Mouse (Mus musculus) hindbrain, embryonic 16.5 days (tissue): ENCODE measurements at regions not wholly inside any gene's neighbourhood (a gene's known extent, or its start where the extent isn't known, plus 50 kb on each side); places are given as distances from the start of the nearest gene placed in this dataset.

Experiments used
- ATAC-seq: fragments of 200-750 bp; cut with Nextera tagmentation; 2 replicates; pipeline ENCODE4 v1.8.0; 2017; ENCODE audit warnings: moderate TSS enrichment, moderate library complexity
- H3K27ac ChIP-seq: fragments of 300-500 bp; sonication (generic); 2 replicates; pipeline ENCODE4 v1.5.1; 2014; ENCODE audit warnings: low read depth, mild to moderate bottlenecking, control low read depth, low read length, moderate library complexity
- H3K27me3 ChIP-seq: fragments of 300-500 bp; sonication (generic); replicated peaks from 2 replicates; pipeline ENCODE4 v1.6.1; 2014; ENCODE audit warnings: low read length; ENCODE audit not compliant: control insufficient read depth, insufficient read depth
- H3K36me3 ChIP-seq: fragments of 300-500 bp; sonication (generic); 2 replicates; pipeline ENCODE4 v1.6.1; 2014; ENCODE audit warnings: mild to moderate bottlenecking, low read length, moderate library complexity, mixed read lengths; ENCODE audit not compliant: control insufficient read depth, insufficient read depth
- H3K4me1 ChIP-seq: fragments of 300-500 bp; sonication (generic); 2 replicates; pipeline ENCODE4 v1.6.1; 2014; ENCODE audit warnings: low read depth, low read length; ENCODE audit not compliant: control insufficient read depth, insufficient read depth
- H3K4me2 ChIP-seq: fragments of 300-500 bp; sonication (generic); 2 replicates; pipeline ENCODE4 v1.6.1; 2014; ENCODE audit warnings: mild to moderate bottlenecking, low read length, control low read depth, moderate library complexity
- H3K4me3 ChIP-seq: fragments of 300-500 bp; sonication (generic); 2 replicates; pipeline ENCODE4 v1.5.1; 2014; ENCODE audit warnings: mild to moderate bottlenecking, low read length, control low read depth, moderate library complexity
- H3K9ac ChIP-seq: fragments of 300-500 bp; sonication (generic); 2 replicates; pipeline ENCODE4 v1.6.1; 2014; ENCODE audit warnings: low read depth, mild to moderate bottlenecking, control low read depth, low read length, moderate library complexity
- H3K9me3 ChIP-seq: fragments of 300-500 bp; sonication (generic); 2 replicates; pipeline ENCODE4 v1.6.1; 2014; ENCODE audit warnings: mild to moderate bottlenecking, low read length, moderate library complexity; ENCODE audit not compliant: control insufficient read depth
- WGBS: fragments of 180-500 bp; shearing (Covaris S2); extraction: QIAGEN DNeasy Blood & Tissue Kit; methylation state at CpG from one replicate; pipeline ENCODE4 v1.1.7; 2014; 5-methylcytosine and 5-hydroxymethylcytosine counted together

DNA sequence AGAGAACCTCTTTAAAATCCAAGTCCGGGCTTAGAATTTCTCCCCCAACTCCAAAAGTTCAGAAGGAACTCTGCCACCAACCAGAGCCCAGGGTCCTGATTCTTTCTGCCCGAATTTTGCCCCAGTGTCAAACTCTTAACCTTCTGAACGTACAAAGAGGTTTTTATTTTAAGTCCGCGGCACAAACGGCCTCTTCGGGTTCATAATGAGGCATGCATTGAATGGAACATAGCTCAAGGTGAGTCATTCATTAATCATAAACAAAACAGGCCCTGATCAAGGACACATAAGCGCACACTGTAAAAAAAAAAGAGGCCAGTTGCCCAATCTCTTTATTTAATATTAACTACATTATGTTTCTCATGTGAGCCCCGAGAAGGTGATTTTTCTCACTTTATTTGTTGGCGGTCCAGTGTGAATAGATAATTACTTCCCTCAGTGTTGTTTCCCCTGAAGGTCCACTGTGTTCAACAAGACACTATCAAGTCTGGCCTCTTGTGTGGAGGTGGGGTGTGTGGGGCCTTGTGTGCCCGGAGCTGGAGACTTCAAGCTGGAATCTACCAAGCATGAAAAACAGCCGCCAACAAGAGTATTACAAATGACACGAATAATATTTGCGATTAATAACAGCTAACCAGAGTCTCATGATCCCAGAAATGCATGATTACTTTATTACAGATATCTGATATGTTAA, 241.1 kb upstream of the Sall1 start:
- H3K9me3 ChIP-seq, result no peaks in the 10 kb centered on the region
- no peak for ATAC-seq
- H3K36me3 ChIP-seq, result no peaks in the 10 kb centered on the region
- 78% methylated on average over 14 of the region's 14 CpGs for WGBS
- no peaks in the 10 kb centered on the region for H3K27me3 ChIP-seq
- no peak overlapping the region for H3K27ac ChIP-seq
- no peak overlapping the region for H3K9ac ChIP-seq
- H3K4me1 ChIP-seq, result no peaks in the 10 kb centered on the region
- H3K4me2 ChIP-seq, result no peak overlapping the region
- H3K4me3 ChIP-seq, result no peak overlapping the region

DNA sequence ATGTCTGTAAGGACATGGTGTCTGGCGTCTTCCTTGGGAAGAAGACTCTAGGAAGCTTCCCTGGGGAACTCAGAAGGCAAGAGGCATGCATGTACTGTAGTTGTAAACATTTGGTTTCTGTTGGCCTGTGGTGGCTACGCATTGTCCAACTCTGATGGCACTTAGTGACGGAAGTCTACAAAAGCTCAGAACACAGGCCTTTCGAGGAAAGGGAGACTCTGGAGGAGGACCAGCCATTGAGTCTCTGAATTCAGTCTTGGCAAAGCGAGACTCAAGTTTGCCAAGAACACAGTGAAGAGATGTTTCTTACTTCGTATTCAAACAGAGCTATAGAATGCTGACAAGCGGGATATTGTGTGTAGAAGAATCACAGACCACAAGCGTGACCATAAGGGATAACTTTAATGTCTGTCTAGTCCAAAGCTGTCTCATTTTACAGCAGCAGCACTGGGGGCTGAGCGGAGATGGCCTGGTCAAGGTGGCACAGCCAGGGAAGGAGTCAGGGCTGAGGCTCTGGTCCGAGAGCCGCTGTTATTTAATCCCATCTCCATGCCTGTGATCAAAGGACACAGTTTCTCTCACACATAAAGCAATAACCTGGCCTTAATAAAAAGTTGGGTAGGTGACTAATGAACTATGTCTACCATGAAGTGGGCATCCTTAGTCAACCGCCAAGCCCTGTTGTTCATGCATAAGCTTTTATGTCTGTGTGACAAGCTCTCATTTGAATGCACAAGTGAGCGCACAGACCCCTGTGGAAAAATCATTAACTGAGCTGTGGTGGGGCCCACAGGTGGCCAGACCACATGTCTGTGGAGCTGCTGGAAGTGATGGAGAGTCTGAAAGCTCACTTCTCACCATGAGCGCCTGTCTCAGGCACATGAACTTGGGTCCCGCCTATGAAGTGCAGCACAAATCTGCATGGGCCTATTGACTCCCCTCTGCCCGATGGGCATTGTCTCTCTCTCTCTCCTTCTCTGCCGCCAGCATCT, 239.4 kb upstream of the Sall1 start:
- WGBS, result 75% methylated on average over 17 of the region's 17 CpGs
- Histone ChIP-seq H3K27me3 (no peaks in the 10 kb centered on the region), H3K4me3 (no peak overlapping the region), H3K4me2 (no peak overlapping the region), H3K27ac (no peak overlapping the region), H3K4me1 (no peaks in the 10 kb centered on the region), H3K9ac (no peak overlapping the region), H3K36me3 (no peaks in the 10 kb centered on the region), H3K9me3 (no peaks in the 10 kb centered on the region)
- peak; percentile 69 for ATAC-seq

DNA sequence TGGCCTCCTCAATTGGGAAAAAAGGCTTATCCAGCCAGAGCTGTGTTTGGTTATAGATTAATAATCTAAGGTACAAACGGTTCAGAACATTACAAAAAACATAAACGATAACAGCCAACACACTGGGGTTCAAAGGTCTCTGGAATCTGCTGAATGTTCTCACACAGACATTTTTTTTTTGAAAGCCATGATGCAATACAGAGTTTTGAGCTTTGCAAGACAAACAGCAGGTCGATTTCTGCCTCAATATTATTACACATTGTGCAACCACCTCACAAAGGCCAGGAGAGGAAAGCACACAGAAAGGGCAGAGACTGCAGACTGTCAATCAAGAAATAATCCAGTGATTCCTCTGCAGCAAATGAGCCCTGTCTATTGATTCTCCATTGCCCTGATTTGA, 235.9 kb upstream of the Sall1 start:
- H3K9ac ChIP-seq, result no peak overlapping the region
- no peak overlapping the region for H3K27ac ChIP-seq
- no peaks in the 10 kb centered on the region for H3K9me3 ChIP-seq
- no peak overlapping the region for H3K4me2 ChIP-seq
- H3K4me3 ChIP-seq, result no peak overlapping the region
- H3K27me3 ChIP-seq, result no peaks in the 10 kb centered on the region
- 80% methylated on average over 3 of the region's 3 CpGs for WGBS
- H3K4me1 ChIP-seq, result no peaks in the 10 kb centered on the region
- no peaks in the 10 kb centered on the region for H3K36me3 ChIP-seq
- no peak for ATAC-seq

DNA sequence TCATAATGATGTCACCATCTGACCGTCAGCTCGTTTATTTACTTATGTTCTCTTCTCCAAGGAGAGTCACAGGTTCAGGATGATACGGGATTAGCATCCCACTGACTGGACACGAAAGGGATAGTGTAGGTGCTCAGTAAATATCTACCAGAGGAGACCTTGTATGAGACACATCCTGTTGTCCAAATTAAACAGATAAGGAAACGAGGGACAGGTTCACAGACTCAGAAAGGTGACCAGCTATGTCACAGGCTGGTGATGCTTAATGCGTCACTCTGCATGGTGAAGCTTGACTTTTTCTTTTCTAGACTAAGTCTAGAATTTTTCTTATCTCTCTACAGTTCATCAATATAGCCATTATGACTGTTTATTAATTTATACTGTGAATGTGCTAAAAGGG, 235.2 kb upstream of the Sall1 start:
- Histone ChIP-seq H3K4me3 (no peak overlapping the region), H3K4me1 (no peaks in the 10 kb centered on the region), H3K36me3 (no peaks in the 10 kb centered on the region), H3K27me3 (no peaks in the 10 kb centered on the region), H3K4me2 (no peak overlapping the region), H3K27ac (no peak overlapping the region), H3K9ac (no peak overlapping the region), H3K9me3 (no peaks in the 10 kb centered on the region)
- ATAC-seq, result no peak
- 90% methylated on average over 6 of the region's 6 CpGs for WGBS

DNA sequence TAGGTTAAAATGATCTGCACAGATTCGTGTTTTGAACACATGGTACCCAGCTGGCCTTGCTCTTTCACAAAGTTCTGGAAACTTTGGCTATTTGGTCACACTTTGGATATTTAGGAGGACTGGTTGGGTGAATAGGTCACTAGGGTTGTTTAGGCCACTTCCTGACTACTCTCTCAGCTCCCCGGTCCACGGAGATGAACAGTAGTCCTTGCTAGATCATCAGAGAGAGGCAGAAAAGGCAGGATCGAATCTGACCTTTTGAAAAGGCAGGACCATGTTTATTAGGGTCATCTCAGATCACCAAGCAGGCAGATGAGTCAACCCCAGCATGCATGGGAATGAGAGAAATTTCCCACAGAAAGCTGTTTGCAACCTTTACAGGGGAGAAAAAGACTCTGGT, 229.3 kb upstream of the Sall1 start:
- Histone ChIP-seq H3K27ac (no peak overlapping the region), H3K27me3 (no peaks in the 10 kb centered on the region; the same call in 1 of the 2 replicates), H3K4me1 (peaks cover 4% of the 10 kb centered on the region), H3K4me3 (no peak overlapping the region), H3K36me3 (no peaks in the 10 kb centered on the region), H3K9me3 (no peaks in the 10 kb centered on the region), H3K4me2 (no peak overlapping the region), H3K9ac (no peak overlapping the region)
- WGBS, result 59% methylated on average over 4 of the region's 4 CpGs
- no peak for ATAC-seq

DNA sequence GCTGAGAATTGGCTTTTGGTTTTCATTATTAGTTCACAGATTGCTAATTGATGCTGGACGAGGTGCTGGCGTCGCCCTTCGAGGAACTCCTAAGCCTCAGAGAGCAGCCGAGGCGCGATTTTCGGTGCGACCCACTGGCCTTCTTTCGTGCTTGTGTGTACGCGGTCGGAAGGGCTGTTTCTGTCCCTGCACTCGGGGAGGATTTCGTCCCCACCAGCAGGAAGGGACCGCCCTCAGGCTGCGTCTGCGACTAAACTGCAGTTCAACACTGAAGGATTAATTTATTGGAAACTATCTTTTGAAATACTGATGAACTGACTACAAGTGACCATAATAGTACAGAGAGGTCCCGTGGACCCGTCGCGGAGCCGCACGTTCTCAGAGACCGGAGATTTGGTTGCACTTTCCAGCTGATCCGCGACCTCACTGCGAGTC, 228.4 kb upstream of the Sall1 start:
- ATAC-seq, result no peak
- H3K36me3 ChIP-seq, result no peaks in the 10 kb centered on the region
- peak overlapping the region; percentile 26 for H3K4me3 ChIP-seq
- H3K4me1 ChIP-seq, result peaks cover 4% of the 10 kb centered on the region
- H3K9ac ChIP-seq, result peak overlapping the region; percentile 3
- H3K9me3 ChIP-seq, result no peaks in the 10 kb centered on the region
- 1% methylated on average over 28 of the region's 28 CpGs for WGBS
- no peak overlapping the region for H3K27ac ChIP-seq
- peak overlapping the region; percentile 50 for H3K4me2 ChIP-seq
- H3K27me3 ChIP-seq, result no peaks in the 10 kb centered on the region; the same call in 1 of the 2 replicates

DNA sequence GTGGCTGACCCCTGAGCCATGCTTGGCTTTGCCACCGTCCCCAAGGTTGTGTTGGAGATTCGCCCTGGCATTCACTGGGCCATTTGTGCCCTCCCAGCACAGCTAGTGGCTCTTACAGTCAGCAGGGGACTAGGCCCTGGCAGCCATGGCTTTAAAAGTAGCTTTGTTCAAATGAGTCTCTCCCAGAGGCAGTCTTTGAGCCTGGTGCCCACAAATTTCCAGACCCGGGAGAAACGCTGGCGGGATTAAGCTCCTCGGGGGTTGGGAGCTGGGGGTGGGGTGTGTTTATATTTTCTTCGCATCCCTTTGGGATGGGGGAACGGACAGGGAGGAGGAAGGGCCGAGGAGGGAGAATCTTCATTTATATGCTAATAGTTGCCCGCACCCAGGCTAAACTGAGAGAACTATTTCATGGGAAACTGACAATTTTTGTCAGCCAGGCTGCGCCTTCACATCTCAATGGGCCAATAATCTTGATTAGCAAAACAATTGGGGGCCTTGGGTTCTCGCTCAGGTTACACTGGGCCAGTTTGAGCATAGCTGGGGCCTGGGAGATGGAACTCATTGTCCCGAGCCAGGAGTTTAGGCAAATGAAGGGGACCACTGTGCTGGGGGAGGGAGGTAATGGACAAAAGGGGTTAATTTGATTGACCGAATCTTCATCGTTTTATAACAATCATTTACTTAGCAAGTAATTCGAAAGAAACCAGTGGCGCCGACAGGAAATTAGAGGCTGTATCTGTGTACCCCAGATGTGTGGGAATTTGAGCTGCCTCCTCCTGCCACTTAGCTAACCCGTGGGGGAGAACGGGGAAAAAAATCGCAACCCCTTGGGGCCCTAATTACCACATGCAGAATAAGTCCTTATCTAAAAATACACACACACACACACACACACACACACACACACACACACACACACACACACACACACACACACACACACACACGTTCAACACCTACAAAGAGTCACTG, 227.7 kb upstream of the Sall1 start:
- peak overlapping the region; percentile 50 for H3K4me2 ChIP-seq
- peak overlapping the region; percentile 26 for H3K4me3 ChIP-seq
- peak overlapping the region; percentile 36 for H3K27ac ChIP-seq
- peaks cover 4% of the 10 kb centered on the region for H3K4me1 ChIP-seq
- H3K9me3 ChIP-seq, result no peaks in the 10 kb centered on the region
- no peaks in the 10 kb centered on the region for H3K36me3 ChIP-seq
- H3K9ac ChIP-seq, result 0 out of 2 replicates have a peak overlapping the region, but pooled peaks have one; percentile 9
- WGBS, result 6% methylated on average over 22 of the region's 22 CpGs
- peak; percentile 85 for ATAC-seq
- H3K27me3 ChIP-seq, result no peaks in the 10 kb centered on the region; the same call in 1 of the 2 replicates

DNA sequence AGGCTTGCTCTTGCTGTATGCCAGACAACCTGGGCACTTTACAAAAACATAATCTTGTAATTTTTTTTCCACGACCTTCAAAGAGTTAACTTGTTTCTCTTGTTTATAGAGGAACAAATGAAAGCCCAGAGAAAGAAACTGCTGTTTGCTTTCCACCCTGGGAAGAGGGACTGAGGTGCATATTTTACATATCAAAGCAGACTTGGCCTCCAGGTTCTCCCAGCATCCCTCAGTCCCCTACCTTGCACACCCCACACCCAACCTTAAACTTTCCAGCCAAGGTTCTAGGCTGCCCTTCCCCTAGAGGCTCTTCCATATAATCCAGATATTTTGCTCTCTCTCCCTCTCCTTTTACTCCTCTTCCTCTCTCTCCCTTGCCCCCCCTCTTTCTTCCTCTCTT, 226.0 kb upstream of the Sall1 start:
- Histone ChIP-seq H3K4me3 (no peak overlapping the region), H3K4me1 (peaks cover 4% of the 10 kb centered on the region), H3K36me3 (no peaks in the 10 kb centered on the region), H3K27me3 (no peaks in the 10 kb centered on the region; the same call in 1 of the 2 replicates), H3K9ac (no peak overlapping the region), H3K9me3 (no peaks in the 10 kb centered on the region; the same call in none of the 2 replicates), H3K4me2 (no peak overlapping the region), H3K27ac (no peak overlapping the region)
- WGBS, result 29% methylated on average over 1 of the region's 1 CpGs
- ATAC-seq, result no peak
